Mouse (Mus musculus) olfactory bulb, adult 2 months (tissue): ENCODE measurements around the gene Mrpl33.

Source experiments
- CTCF ChIP-seq: fragments of 200-500 bp; IDR thresholded peaks from 2 replicates; pipeline ENCODE4 v1.5.1; 2012; ENCODE audit warnings: low read depth, mild to moderate bottlenecking, low read length, moderate library complexity; ENCODE audit not compliant: insufficient read depth
- POLR2A ChIP-seq: fragments of 200-500 bp; IDR thresholded peaks from 2 replicates; pipeline ENCODE4 v1.6.1; 2012; ENCODE audit warnings: mild to moderate bottlenecking, low read depth, low read length, moderate library complexity; ENCODE audit not compliant: insufficient read depth

GRCm38 (mm10) chr5:31573722-31574121 lies 23.0 kb upstream of the Mrpl33 start:
- TF ChIP-seq CTCF = no peak
- no peak for TF ChIP-seq POLR2A
